Mouse (Mus musculus) left cerebral cortex, adult 11 months (tissue): Measurements from ENCODE around the gene F3.

ENCODE experiments used
- DNase-seq: peaks from one replicate; pipeline ENCODE4 v3.0.0; 2022; ENCODE audit warnings: low spot score

The F3 gene

DNA sequence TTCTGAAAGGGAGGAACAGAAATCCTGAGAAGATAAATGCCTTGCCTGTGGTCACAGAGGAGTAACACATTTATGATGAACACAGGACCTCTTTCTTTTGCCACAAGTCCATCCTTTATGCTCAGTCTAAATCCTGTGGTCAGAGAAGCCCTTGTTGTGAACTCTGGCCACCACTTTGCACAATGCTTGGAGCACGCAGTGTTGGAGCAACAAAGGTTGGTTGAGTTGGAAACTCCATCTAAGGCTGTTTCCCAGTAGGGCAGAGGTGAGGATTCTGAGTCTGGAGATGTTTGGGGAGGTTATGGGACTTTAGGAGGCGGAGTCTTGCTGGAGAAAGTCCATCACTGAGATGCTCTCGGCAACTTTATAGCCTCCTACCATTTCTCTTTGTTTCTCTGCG, 16.2 kb upstream of the F3 start:
- DNase-seq = no peak

DNA sequence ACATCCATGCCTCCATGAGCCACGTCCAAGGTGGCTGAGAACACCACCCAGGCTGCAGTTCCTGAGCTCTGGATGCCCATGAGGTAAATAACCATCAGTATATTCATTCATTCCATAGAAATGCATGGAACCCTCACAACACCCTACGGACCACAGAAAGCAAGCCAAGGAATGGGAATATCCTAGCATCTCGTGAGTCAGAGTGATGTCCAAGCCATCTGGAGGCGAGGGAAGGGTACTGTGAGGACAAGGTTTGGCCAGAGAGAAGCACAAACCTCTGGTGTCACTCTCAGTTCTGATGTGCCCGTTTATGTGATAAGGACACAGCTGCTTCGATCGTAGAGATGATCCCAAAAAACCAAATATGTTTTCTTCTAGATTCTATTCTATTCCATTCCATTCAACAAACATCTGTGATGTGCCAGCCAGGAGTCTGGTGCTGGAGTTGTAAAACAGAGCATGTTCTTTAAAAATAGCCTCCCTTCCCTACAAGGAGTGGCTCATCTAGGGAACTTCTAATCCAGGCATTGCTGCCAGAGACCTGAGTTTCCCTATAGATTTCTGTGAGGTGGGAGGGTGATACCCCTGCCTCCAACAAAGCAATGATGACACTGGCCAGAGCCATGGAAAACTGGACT, 12.3 kb upstream of the F3 start:
- DNase-seq = no peak

DNA sequence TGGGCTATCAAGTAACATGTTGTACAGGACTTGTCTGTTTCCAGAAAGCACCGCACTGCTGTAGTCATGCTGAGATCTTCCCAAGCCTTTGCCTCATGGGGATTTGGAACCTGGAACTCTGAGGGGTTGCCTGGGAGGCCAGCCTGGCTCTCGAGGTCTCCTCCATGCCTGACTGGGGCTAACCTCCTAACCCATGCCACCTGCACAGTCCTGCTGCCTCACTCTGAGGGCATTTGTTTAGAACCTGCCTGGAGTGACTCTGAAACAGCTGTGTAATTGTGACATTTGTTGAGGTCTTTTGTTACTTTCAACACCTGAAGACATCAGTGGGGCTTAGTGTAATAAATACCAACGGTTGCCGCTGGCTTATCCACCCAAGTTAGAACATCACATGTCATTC, 11.1 kb upstream of the F3 start:
- DNase-seq = no peak

DNA sequence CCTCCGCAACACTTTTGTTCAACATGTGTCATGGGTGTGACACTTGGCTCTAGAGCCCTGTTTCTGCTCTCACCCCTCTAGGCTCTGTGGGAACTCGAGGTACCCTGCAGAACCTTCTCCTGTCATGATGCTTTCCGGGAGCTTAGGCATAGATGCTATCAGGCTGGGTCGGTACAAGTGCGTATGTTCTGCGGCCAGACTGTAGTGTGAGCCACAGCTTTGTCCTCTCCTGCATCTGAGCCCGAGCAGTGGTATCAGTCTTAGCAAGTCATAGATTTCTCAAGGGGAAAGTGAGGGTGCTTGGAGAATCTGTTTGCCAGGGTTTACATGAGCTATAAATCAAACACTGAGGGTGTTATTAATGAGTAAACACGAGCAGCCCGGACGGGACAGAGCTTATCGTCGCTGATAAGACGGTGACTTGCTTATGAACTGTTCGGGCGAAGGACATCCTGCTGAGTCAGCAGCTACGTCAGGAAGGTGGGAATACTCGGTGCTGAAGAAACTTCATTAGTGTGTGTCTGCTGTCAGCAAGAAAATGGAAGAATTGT, 10.1 kb upstream of the F3 start:
- DNase-seq = no peak

DNA sequence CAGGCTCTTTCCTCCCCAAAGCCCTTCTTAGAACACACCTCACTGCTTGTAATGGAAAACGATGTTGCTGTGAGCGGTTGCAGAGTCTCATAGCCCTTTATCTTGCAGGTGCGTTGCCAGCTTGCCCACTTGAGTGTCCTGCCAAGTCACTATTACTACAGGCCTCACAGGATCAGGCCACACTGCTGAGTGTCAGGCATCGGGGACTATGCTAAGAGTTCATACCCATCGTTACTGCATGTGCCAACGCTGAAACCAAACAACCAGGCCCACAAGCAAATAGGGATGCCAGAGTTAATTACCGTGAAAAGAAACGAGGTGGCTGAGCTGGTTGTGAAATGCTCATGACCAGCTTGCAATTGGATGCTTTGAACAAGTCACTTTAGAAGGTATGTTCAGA, 9.5 kb upstream of the F3 start:
- no peak for DNase-seq

DNA sequence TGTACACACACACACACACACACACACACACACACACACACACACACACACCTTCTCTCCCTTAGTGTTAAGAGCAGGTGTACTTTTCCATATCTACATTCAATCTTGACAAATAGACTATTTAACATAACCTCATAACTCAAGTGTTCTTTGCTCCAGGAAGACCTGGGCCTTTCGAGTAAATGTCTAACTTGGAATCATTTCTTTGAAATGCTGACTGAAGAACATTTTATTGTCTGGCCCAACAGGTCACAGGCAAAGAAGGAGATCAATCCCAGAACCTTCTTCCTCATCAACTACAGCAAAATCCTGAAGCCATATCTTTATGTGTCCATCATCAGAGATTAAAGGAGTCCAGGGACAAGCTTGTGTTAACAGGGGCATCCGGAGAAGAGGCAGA, 8.9 kb upstream of the F3 start:
- no peak for DNase-seq

DNA sequence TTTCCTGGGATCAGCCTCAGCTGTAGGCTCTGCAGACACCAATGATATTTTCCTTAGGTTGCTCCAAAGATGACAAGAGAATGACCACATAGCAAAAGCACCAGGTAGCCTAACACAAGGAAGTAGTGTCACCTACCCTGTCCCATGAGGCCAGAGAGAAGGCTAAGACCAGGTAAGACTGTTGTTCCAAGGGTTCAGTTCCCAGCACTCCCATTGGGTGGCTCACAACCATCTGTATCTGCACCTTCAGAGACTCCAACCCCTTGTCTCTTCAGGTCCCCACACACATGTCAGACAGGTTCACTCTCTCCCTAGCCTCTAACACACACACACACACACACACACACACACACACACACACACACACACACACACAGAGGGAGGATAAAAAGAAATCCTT, 8.0 kb upstream of the F3 start:
- no peak for DNase-seq

DNA sequence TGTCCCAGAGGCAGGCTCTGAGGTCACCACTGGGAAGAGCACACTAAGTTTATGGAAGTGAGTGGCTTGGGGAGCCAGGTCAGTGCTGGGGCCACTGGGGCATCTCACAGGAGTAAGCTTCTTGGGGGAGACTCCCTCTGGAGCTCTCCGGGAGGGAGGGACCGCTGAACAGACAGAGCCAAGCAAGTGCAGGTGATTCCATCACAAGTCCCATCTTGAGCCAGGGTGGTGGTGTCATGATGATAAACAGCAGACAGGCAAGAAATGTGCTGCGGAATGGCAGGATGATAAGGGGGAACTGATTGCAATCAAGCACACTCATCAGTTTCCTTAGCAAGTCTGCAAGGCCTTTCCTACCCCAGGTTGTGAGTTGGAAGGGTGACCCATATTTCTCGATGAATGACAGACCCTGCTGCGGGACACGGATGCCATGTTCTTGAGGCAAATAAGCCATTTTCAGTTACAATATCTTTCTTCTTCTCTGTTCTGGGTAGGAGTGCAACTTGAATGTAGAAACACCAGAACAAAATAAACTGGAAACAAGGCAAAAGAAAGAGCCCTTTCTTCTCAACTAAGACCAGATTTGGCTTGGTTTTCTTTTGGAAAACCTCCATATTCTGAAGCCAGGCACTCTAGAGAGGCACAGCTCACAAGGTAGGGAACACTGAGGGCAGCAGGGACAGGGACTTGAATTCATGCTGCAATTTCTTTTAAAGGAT, 7.4 kb upstream of the F3 start:
- DNase-seq = no peak

DNA sequence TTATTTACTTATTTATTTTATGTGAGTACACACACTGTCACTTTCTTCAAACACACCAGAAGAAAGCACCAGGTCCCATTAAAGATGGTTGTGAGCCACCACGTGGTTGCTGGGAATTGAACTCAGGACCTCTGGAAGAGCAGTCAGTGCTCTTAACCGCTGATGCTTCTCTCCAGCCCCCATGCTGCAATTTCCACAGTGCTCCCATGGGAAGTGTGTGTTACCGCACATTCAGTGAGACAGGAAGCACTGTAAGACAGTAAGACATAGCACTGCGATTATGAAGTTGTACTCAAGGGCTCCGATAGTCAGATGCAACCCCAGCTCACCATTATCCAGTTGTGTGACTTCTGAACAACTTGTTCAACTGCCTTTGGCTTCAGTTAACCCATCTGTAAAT, 6.9 kb upstream of the F3 start:
- DNase-seq = no peak

DNA sequence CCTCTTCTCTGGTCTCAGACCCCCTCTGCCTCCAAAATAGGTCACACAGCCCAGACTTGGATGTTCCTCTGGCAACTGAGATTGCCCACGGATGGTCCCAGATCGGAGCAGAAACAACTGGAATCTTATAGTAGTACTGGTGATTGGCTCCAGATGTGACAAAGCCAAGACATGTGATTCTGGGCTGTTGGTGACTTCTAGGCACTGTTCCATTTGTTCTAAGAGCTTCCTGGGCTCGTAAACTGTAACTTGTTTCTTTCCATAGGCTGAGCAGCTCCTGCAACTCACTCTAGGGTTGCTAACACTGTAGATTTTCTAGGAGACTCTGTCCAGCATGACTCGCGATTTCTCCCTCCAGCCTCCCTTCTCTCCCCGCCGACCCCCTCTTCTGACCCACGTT, 4.7 kb upstream of the F3 start:
- DNase-seq = no peak

DNA sequence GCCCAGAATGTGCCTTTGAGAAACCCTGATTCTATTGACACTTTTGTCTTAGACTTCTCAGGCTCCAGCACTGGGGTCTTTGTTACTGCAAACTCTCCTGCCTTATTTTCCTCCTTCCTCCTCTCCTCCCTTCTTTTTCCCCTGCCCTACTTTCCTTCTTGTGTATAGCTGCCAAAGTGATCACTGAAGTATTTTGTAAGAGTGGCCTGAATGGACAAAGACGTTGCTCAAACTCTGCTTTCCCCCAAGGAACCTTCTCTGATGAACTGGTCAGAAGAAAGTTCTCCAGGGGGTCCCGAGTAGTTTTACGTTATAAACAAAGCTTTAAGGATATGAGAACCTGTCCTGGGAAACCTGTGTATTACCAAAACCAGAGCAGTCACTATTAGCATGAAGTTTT, 3.6 kb upstream of the F3 start:
- DNase-seq = no peak

DNA sequence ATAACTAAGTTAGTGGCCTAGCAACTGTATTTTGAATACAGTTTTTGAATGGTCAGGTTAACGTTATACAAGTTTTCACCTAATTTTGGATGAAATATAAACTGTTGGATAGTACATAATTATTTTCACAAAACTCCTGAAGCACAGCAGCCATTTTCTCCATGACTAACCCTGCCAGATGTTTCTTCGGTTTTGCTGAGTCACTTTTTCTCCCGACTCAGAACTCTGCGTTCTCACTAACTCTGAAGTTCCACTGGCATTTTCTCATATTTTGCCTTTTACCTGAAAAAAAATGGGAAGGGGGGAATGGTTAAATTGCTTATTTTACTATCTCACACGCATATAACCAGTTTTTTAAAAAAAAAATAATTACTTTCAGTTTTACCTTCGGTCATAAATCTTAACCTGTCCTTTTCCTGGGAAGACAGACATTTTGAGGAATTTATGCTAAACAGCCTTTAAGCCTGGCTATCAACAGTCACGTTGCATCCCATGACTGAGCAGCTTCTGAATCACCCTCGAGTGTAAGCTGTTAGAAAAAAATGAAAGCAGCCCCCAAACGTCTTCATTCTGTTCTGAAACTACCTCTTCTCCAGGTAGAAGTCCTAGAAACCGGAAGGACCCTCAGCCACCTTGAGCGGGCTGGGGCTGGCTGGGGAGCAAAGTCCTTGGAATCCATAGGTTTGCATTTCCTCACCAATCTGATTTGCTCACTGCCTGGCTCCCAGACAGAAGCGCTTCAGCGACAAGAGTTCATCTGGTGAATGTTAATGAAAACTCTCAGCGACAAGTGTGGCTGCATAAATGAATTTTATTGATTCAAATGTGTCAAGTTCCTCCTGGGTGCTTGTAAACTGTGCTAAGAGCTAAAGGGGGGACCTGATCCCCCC, 2.3 kb upstream of the F3 start:
- no peak for DNase-seq

DNA sequence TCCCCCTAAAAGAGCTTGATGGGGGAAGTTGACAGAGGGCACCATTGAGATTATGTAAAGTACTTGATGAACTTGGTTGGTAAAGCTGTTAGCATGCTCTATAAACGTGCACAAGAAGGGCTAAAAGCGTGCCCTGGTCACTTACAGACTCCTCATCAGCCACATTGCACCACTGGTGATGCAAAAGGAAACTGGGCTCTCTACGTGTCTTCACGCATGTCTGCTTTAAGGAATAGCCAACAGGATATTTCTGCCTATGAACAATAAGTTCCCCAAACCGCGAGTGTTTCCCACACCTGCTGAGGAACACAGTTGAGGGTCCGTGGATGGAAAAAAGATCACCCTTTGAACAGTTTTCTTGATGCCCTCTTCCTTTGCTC, 1.7 kb upstream of the F3 start:
- no peak for DNase-seq

DNA sequence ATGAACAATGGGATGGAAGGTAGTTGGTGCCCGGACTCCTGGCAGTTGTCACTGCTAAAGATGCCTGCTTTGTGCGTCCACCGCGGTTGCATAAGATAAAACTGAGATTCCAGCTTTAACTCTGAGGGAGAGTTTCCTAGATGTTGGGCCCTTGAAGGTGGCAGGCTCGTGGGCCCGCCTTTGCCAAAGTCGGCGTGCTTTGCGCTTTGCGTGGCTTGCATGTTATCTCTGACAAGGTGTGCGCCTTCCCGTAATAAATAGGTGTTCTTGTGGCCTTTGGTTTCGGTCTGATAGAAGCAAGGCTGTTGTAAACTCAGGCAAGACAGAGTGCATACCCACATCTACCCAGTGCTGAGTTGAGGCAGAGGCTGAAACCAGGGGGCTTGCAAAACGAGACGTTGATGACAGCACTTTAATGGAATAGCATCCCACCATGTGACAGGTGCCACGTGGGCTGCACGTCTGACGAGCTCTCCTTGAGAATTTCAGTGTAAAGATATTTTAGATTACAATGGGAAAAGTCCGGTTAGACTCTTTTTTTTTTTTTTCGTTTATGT, 709 bp downstream of the F3 start:
- no peak for DNase-seq

DNA sequence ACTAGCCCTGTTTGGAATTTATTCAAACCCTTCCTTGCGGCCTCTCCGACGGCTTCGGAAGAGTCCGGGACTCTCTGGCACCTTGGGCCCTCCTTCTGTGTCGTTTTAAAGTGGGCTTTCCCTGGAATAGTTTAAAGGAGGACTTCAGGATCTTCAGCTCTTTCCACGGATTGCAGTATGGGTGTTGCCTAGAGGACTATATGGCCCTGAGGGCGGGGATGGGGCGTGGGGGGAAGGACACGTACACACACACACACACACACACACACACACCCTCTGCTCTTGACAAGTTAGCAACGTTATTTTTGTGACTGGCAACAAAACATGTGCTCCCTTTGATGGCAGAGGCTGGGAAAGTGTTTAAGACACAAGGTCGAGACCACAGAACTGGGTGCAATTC, 1.2 kb downstream of the F3 start:
- no peak for DNase-seq

DNA sequence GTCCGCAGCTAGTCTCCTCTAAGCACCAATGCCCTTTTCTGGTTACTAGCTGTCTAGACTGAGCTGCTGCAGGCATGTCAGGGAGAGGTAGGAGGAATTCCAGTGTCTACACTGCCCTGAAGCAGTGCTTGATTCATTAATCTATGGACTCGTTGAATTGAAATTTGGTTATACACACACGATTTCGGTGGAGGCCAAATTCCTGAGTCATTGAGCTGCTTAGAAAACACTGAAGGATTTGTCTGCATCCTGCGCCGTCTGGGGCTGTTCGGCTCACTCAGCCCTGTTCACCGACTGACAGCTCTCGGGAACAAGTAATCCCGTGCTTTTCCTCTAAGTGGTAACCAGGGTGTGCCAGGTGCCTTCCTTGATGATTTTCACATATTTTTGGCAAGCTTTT, 2.3 kb downstream of the F3 start:
- DNase-seq = no peak

DNA sequence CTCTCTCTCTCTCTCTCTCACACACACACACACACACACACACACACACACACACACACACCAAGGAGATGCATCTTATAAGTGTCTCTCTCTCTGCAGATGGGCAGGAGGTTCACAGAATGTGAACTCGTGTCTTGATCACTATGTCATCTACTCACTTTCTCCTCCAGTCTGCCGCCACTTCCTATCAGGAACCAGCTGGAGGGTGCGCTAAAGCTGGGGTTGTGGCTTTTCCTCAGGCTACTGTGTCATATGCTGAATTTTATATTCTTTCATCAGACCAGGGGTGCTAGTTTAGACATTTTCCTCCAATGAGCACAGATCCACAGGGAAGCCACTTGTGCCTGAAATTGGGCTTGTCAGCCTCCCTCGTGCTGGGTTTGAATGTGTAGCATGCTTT, 6.3 kb downstream of the F3 start:
- DNase-seq = no peak

DNA sequence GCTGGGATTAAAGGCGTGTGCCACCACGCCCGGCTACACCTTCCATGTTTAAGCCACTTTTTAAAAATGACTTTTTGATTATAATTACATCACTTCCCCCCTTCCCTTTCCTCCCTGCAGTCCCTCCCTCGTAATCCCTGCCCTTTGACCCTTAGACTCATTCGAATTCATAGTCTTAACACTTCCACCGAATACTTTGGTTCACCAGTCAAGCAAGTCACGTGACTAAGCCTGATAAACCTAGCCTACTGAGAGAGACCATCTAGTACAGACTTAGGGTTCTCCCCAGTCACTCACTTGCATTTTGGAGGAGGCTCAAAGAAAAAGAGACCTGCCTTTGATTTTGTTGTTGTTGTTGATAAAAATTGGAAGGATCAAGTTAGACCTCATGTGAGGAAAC, 12.2 kb downstream of the F3 start:
- DNase-seq = no peak

DNA sequence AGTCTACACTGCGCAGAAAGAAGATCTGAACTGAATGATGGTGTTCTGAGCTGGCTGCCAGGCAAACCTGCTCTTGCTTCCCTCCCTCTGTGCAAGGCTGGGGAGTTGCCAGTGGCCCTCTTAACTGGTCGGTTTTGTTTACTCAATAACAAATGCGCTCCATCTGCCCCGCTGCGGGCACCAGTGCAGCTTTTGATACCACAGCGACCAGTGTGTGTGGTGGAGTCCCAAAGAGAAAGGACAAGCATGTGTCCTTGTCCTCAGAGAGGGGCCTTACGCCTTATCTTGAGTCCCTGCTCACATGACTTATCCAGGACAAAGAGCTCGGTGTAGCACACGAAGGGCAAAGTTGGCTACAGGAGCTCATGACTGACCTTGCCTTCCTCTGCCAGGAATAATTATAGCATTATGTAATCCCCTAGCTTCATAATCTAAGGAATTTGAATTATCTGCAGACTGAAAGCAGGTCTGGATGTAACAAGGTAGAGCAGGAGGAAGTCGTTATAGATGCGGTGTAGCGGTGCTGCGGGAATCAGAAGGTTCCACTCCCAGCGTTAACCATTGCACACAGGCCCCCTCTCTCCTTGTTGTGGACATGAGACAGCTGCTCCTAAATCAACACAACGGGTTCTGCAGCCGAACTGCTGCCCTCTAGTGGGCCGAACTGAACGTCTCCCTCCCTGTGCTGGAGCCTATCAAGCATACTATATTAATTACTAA, 12.8 kb downstream of the F3 start:
- peak; percentile 77 for DNase-seq

DNA sequence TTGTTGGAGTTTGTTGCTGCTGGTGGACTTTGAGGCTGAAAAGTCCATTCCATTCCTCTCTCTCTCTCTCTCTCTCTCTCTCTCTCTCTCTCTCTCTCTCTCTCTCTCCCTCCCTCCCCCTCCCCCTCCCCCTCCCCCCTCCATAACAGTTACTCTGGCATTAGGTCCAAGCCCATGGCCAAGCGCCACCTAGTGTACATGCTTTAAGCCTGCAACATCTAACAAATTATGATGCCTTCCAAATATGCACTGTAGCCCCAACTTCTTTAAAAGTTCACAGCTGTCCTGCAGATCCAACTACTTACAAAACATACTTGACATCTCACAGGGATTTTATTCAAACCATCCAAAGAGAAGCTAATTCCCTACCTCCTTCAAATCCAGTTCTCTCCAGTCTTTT, 14.1 kb downstream of the F3 start:
- no peak for DNase-seq

DNA sequence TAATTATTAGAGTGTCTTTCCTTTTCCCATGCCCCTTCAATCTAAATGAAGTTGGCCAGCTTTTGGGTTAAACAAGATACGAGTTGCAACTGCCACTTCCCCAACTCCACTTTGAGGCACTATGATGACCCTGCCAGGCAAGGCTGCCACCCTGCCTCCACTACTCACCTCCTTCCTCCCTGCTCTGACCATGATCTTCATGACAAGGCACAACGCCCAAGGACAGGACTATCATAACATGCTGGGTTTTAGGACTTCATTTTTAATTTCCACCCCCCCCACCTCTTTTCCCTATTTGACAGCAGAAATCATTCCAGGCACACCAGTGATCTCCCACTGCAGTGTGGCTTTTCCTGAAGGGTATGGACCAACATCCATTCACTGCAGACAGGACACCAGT, 14.6 kb downstream of the F3 start:
- no peak for DNase-seq

DNA sequence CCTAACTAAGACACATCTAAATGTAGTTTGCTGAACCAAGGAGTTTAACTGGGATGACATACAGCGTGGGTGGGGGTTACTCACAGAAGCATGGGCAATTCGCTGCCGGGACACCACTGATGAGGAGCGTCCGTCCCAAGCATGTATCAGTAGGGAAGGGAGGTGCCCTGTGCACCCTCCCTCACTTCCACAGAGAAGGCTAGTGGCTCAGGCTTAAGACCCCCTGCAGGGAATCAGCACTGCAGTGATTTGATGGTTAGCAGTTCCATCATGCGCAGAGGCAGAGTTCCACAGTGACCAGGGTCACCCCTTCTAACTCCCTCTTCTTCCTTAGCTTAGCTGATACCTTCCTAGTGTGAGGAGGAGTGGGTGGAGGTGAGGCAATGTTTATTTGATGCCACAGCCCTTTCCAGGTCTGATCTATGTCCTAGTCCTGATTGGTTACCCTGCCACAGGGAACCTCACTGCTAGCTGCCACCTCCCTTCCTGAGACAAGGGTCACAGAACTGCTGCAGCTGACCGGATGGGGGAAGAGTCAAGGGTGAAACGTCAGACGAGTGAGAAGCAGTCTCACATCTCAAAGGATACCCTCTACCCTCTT, 15.5 kb downstream of the F3 start:
- DNase-seq = no peak
